Mouse (Mus musculus) effector memory CD4-positive, alpha-beta T cell, adult 7 months (primary cell): Measurements from ENCODE around the gene Imp4. TPM values are rescaled to one million over a fixed set of nuclear protein-coding genes. Genes with fewer than 3 reads are reported as not detected.

Source experiments
- polyA plus RNA-seq: library from polyadenylated mRNA; unstranded; fragments of 100-300 nt; shearing (Covaris generic); gene quantifications from one replicate; pipeline ENCODE4 v1.2.1, GENCODE M21; 2017

The Imp4 gene
- polyA plus RNA-seq = 147 TPM

GRCm38 (mm10) chr1:34439215-34439960 lies at the start of gene Imp4, which contains the start of gene Ccdc115:
Imp4 (plus strand) TSS chr1:34439851.
Ccdc115 (minus strand) TSS chr1:34439672.

GRCm38 (mm10) chr1:34459284-34460060 lies 19.8 kb downstream of the Imp4 start, which contains the start of gene Ptpn18:
Ptpn18 (plus strand) TSS chr1:34459762.

Other genes with a start within 250 kb of the Imp4 start
- 29.7 TPM for gene Ccdc115, start 179 bp upstream of the Imp4 start, polyA plus RNA-seq
- 198 TPM for gene Ptpn18, start 19.9 kb downstream of the Imp4 start, polyA plus RNA-seq
- gene Prss39, start 58.6 kb downstream of the Imp4 start, polyA plus RNA-seq = 0.30 TPM
- not detected for gene Cfc1, start 95.8 kb downstream of the Imp4 start, polyA plus RNA-seq
- gene Prss40, start 121.1 kb downstream of the Imp4 start, polyA plus RNA-seq = not detected
- not detected for gene Amer3, start 139.8 kb downstream of the Imp4 start, polyA plus RNA-seq